Mouse (Mus musculus) embryo, embryonic 9.5 days (tissue): ENCODE data around the gene March9.
"Not testable (repeated sequence)": the region's sequence is repeated elsewhere in the genome, so short reads cannot be mapped to it uniquely, and the experiment has no call there.

Experiments used
- DNase-seq: peaks from one replicate; pipeline ENCODE4 v3.0.0-alpha.2; 2017; ENCODE audit errors: extremely low spot score

The March9 gene

GRCm38 (mm10) chr10:127063239-127063872 lies 3.4 kb upstream of the March9 start, which contains the start of gene Cdk4:
Gene Cdk4, plus strand, starts transcription at chr10:127063534.
- DNase-seq: peak; percentile 100

- DNase-seq: no peak
Measured at GRCm38 (mm10) chr10:127062503-127062902, 2.5 kb upstream of the March9 start.

DNA sequence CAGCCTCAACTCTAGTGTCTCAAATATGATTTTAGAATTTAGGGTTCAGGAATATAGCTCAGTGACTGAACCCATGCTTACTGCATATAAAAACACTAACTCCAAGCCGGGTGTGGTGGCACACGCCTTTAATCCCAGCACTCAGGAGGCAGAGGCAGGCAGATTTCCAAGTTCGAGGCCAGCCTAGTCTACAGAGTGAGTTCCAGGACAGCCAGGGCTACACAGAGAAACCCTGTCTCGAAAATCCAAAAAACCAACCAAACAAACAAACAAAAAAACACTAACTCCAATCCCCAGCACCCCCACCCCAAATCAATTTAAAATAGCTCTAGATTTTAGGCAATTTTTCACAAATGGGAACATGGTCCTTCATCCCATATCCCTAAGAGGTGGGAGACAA lies 2.1 kb upstream of the March9 start:
- DNase-seq: not testable (repeated sequence)

DNA sequence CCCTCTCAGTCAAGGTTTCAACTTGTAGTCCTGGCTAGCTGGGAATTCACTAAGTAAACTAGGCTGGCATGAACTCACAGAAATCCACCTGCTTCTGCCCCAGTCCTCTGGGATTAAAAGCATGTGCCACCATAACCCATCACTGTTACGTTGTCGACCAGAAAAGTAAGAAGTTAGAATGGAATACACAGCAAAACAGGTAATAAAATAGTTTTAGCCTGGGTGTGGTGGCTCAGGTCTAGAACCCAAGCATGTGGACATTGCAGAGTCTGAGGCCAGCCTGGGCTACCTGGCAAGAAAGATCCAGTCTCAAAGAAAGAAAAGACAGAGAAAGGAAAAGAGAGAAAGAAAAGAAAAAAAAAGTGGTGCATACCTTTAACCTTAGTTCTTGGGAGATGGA lies 1.5 kb upstream of the March9 start:
- DNase-seq: no peak

DNA sequence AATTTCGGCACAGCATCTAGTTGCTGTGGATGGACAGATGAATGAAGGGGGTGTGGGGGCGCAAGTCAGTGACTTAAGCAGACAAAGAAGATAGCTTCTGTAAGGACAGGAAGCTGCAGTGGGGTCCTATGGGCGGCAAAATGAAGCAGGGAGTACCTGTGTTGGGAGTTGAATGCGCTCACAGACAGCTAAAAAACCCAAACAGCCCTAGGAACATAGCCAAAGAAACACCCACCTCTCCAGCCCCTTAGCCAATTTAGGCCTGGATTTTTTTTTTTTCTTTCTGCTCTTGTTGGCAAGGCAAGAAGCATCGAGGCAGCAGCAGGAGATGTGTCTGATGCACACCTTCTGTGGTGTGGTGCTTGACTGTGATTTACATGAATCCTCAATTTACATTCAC lies 1.1 kb upstream of the March9 start:
- no peak for DNase-seq

- peak; percentile 56 for DNase-seq
Measured at GRCm38 (mm10) chr10:127059174-127059967, 613 bp downstream of the March9 start.

DNA sequence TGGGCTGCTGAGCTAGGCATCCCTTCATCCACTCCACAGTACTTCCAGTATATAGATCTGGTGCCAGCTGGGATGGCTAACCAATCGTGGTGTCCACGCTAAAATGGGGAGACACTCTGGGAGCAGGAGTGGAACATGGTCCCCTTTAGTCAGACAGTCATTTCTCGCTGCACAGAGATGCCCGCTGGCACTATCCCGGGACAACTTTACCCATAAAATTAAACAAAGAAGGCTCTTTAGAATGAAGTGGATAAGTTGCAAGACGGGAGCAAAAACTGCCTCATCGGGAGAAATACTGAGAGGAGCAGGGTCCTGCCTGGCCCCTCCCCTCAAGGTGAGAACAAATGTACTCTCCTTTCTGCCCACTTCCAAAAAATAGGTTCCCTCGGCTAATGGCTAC lies 1.3 kb downstream of the March9 start:
- DNase-seq: peak; percentile 10

DNA sequence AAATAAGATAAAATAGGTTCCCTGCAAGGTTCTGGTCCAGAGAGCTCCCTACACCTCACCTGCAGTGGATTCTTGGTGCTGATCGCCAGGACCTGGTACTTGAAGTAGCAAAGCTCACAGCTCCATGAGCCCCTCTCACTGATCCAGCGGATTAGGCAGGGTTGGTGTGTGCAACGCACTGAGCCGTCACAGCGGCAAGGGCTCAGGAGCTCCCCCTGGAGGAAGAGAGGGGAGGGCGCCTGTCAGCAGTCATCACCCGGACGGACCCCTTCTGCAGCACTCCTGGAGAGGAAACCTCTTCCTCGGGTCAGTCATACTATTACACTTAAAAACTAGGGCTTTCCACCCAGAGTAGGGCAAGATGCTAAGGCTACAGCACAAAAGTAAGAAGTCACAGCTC lies 1.8 kb downstream of the March9 start:
- peak; percentile 87 for DNase-seq

GRCm38 (mm10) chr10:127056490-127056889 lies 3.5 kb downstream of the March9 start:
- DNase-seq: no peak

DNA sequence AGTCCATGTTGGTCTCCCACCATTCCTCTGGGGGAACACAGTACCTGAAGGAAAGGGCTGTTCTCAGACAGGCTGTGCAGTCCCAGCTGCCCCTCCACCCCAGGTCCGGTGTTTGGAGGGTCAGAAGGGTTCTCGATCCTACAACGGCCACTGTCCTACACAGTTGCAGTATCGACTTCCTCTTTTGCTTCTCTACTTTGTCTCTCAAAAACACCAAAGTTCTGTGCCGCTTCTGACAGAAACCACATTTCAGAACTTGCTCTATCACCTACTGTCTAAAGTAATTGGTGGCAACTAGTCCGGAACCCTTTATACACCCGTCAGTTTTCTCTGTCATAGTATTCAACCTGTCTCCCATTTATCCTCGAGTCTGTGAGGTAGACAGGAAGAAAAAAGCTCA lies 4.6 kb downstream of the March9 start:
- DNase-seq: no peak

GRCm38 (mm10) chr10:127054646-127055045 lies 5.3 kb downstream of the March9 start:
- no peak for DNase-seq

- DNase-seq: no peak
Measured at GRCm38 (mm10) chr10:127050119-127050474, 9.9 kb downstream of the March9 start.

DNA sequence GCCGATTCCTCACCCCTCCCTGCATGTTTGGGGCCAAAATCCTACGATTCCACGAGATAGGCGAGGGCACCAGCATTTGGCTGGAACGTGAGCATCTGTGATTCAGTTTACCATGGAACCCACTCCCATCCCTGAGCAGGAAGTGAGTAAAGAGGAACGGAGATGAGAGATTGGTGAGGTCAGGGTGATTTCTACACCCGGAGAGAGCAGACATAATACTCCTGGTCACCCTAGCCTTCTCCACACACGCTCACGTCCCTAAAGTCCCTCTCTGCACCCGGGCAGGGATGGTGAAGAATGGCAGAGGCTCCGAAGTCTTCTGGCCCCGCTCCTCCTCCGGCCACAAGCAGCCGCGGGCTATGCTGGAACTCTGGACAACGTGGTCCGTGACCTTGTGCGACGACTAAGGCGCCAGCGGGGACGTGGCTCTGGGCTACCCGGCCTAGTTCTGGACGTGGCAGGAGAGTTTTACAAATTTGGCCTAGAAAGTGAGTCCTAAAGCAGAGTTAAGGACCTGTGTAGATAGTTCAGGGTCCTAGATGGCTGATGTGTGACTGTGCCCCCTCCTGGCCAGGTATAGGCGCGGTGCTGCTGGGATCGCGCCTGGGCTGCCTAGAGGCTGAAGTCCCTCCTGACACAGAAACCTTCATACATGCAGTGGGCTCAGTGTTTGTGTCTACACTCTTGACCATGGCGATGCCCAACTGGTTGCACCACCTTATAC lies 10.4 kb downstream of the March9 start:
- no peak for DNase-seq

DNA sequence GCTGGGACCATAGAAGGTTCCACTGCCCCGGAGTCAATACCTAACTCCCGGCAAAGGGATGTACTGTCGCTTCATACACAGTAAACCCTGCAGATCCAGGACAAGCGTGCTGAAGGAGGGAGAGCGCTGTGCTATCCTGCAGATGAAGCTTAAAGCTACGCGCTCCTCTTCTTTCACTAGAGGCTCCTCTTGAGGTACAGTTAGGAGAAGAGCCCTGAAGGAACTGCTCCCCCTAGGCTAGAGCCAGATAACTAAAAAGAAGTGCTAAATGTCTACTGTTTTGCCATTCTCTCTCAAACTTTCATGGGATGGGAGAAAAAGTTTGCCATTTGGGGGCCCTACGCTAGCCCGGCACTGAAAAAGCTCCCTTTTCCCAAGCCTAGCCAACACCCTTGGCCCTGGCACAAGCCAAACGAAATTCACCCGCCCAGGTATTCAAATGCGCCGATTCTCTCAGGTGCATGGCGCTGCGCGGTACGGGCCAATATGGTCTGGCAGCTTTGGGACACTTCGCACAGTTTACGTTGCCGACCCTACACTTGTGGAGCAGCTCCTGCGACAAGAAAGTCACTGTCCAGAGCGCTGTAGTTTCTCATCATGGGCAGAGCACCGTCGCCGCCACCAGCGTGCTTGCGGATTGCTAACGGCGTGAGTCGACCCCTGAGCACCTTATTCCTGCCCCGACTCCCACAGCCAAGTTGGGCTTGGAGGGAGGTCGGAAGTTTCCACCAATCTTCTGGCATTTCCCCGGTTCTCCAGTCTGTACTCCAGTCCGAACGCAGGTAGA lies 11.2 kb downstream of the March9 start:
- DNase-seq: no peak

- no peak for DNase-seq
Measured at GRCm38 (mm10) chr10:127047954-127048353, 12.0 kb downstream of the March9 start, which contains the start of gene Cyp27b1. Gene Cyp27b1, plus strand, starts transcription at chr10:127048250.

GRCm38 (mm10) chr10:127043187-127043586 lies 16.8 kb downstream of the March9 start:
- DNase-seq: no peak

- no peak for DNase-seq
Measured at GRCm38 (mm10) chr10:127042468-127043115, 17.4 kb downstream of the March9 start.

DNA sequence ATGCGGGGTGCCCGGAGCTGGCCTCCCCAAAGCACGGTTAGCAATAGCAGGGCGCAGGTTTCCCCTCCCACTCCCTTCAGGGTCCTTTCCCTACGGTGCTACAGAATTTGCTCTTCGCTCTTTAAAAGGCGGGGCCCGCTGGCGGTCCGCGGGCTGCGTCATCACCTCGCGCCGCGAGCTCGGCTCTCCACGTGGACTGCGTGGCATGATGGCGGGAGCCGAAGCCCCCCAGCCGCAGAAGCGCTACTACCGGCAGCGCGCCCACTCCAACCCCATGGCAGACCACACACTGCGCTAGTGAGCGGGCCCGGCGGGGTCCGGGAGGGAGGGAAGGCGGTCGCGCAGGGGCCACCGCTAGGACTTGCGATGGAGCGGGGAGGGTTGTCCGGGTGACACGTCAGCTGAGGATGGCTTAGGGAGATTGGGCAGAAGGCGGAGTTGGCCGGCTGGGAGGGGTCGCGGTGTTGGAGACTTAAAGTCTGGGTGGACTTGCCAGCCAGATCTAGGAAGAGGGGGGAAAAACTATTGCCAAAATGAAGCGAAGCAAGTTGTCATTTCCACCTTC lies 18.1 kb downstream of the March9 start:
- DNase-seq: peak; percentile 96

GRCm38 (mm10) chr10:127041274-127041766 lies 18.7 kb downstream of the March9 start, which contains the start of the genes Mettl1 and Eef1akmt3:
Gene Mettl1, plus strand, starts transcription at chr10:127041414.
Gene Eef1akmt3, minus strand, starts transcription at chr10:127041513.
- DNase-seq: no peak

- no peak for DNase-seq
Measured at GRCm38 (mm10) chr10:127040569-127041214, 19.3 kb downstream of the March9 start.
